Mouse (Mus musculus) olfactory bulb, adult 2 months (tissue): ENCODE data around the gene Cox7a2. TPM values are rescaled to one million over a fixed set of nuclear protein-coding genes. Genes with fewer than 3 reads are reported as not detected.

Experiments used
- H3K27ac ChIP-seq: fragments of 200-500 bp; 2 replicates; pipeline ENCODE4 v1.5.1; 2012; ENCODE audit warnings: low read depth, low read length; ENCODE audit not compliant: insufficient read depth
- H3K4me1 ChIP-seq: fragments of 200-500 bp; 2 replicates; pipeline ENCODE4 v1.6.1; 2012; ENCODE audit warnings: low read length; ENCODE audit not compliant: control insufficient read depth, insufficient read depth
- H3K4me3 ChIP-seq: fragments of 200-500 bp; 2 replicates; pipeline ENCODE4 v1.5.1; 2012; ENCODE audit warnings: mild to moderate bottlenecking, low read depth, low read length, moderate library complexity; ENCODE audit not compliant: insufficient read depth
- CTCF ChIP-seq: fragments of 200-500 bp; IDR thresholded peaks from 2 replicates; pipeline ENCODE4 v1.5.1; 2012; ENCODE audit warnings: low read depth, mild to moderate bottlenecking, low read length, moderate library complexity; ENCODE audit not compliant: insufficient read depth
- POLR2A ChIP-seq: fragments of 200-500 bp; IDR thresholded peaks from 2 replicates; pipeline ENCODE4 v1.6.1; 2012; ENCODE audit warnings: mild to moderate bottlenecking, low read depth, low read length, moderate library complexity; ENCODE audit not compliant: insufficient read depth
- WGBS: fragments of 180-500 bp; shearing (Covaris S2); methylation state at CpG from one replicate; pipeline ENCODE4 v1.1.7; 2018; 5-methylcytosine and 5-hydroxymethylcytosine counted together
- polyA plus RNA-seq: library from polyadenylated mRNA; stranded (reverse); fragments of >200 nt; gene quantifications from 2 replicates; pipeline ENCODE4 v1.2.4, GENCODE M21; 2012; ENCODE audit warnings: low replicate concordance; ENCODE audit not compliant: missing spikeins, insufficient read depth, insufficient read length

The Cox7a2 gene
- polyA plus RNA-seq, 1 experiment = not detected

- WGBS = 87% methylated on average over 7 of the region's 7 CpGs
- TF ChIP-seq POLR2A = no peak
- TF ChIP-seq CTCF = no peak
Observed at GRCm38 (mm10) chr9:79750709-79751108, 9.0 kb downstream of the Cox7a2 start.

GRCm38 (mm10) chr9:79745036-79745435, 14.6 kb downstream of the Cox7a2 start:
- H3K4me1 ChIP-seq = no peaks in the 10 kb centered on the region
- 45% methylated on average over 4 of the region's 4 CpGs for WGBS
- H3K4me3 ChIP-seq = no peak overlapping the region
- TF ChIP-seq POLR2A = no peak
- no peak for TF ChIP-seq CTCF
- no peak overlapping the region for H3K27ac ChIP-seq

More at GRCm38 (mm10) chr9:79750709-79751108, 9.0 kb downstream of the Cox7a2 start:
- H3K4me3 ChIP-seq = no peak overlapping the region
- no peaks in the 10 kb centered on the region for H3K4me1 ChIP-seq
- H3K27ac ChIP-seq = no peak overlapping the region

DNA sequence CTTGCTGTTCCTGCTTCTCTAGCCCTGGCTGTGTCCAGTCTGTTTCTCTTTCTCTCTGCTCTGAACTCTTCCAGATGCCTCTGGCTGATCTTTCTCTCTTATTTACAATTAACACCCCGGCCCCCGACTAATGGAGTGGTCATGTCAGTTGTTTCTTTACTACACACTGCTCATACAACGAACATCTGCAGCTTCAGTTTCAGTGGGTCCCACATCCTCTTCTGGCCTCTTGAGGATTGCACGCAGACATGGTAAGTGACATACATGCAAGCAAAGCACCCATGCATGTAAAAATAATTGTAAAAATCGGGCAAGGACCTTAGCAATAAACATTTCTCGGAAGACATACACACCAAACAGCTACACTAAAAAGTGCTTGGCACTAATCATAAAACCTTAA, 24.1 kb downstream of the Cox7a2 start:
- no peak overlapping the region for H3K4me3 ChIP-seq
- H3K27ac ChIP-seq = no peak overlapping the region
- H3K4me1 ChIP-seq = no peaks in the 10 kb centered on the region
- no peak for TF ChIP-seq POLR2A
- WGBS = 93% methylated on average over 6 of the region's 6 CpGs

DNA sequence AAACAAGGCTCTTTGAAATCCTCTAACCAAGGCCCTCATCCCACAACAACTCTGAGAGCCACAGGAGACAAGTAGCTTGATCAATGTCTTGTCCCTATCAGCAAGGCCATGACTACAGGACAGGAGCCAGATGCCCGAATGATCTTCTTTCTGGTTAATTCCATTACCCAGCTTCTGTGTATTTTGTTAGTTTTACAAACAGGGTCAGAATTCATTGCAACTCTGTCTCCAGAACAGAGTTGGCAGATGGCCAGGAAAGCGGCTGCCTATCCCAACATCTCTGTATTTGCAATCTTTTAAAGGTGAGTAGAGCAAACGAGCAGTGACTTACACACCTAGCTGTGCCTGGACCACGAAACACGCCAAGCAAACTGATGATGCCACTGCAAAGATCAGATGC, 29.4 kb downstream of the Cox7a2 start:
- Histone ChIP-seq H3K4me3 (no peak overlapping the region), H3K4me1 (no peaks in the 10 kb centered on the region), H3K27ac (no peak overlapping the region)
- TF ChIP-seq POLR2A (no peak), CTCF (no peak)
- WGBS = 71% methylated on average over 5 of the region's 5 CpGs

GRCm38 (mm10) chr9:79723090-79723489, 36.6 kb downstream of the Cox7a2 start:
- TF ChIP-seq CTCF = no peak
- no peak for TF ChIP-seq POLR2A
- no peak overlapping the region for H3K4me3 ChIP-seq
- no peak overlapping the region for H3K27ac ChIP-seq
- WGBS = 35% methylated on average over 5 of the region's 5 CpGs
- peaks cover 15% of the 10 kb centered on the region for H3K4me1 ChIP-seq

GRCm38 (mm10) chr9:79721056-79721455, 38.6 kb downstream of the Cox7a2 start:
- TF ChIP-seq POLR2A (no peak), CTCF (peak; percentile 24; the same call in 1 of the 2 replicates)
- Histone ChIP-seq H3K4me1 (peaks cover 18% of the 10 kb centered on the region), H3K4me3 (no peak overlapping the region), H3K27ac (no peak overlapping the region)
- WGBS = 10% methylated on average over 9 of the region's 9 CpGs

DNA sequence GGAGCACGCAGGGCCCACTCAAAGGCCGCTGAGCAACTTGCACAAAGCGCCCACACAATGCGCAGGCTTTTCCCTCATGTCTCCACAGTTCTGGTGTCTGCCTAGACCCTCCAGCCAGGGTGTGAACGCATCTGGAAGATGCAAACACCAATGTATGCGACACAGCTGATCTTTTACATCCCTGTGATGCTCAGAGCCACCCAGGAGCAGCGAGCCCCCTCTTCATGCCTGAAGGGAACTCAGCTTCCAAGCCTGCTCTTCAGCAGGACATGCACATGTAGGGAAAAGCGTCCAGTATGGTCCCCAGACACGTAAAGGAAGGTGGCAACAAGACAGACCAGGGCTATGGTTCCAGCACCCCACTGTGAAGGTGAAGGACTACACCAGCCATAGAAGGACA, 39.5 kb downstream of the Cox7a2 start:
- TF ChIP-seq POLR2A (no peak), CTCF (no peak)
- no peak overlapping the region for H3K27ac ChIP-seq
- no peak overlapping the region for H3K4me3 ChIP-seq
- peaks cover 18% of the 10 kb centered on the region for H3K4me1 ChIP-seq
- 80% methylated on average over 9 of the region's 9 CpGs for WGBS

GRCm38 (mm10) chr9:79719451-79719850, 40.2 kb downstream of the Cox7a2 start:
- Histone ChIP-seq H3K4me1 (peaks cover 24% of the 10 kb centered on the region), H3K27ac (no peak overlapping the region), H3K4me3 (peak overlapping the region; percentile 54; the same call in 1 of the 2 replicates)
- TF ChIP-seq CTCF (no peak), POLR2A (no peak)
- 4% methylated on average over 28 of the region's 28 CpGs for WGBS

GRCm38 (mm10) chr9:79718481-79719370, 41.0 kb downstream of the Cox7a2 start, which contains the start of gene Col12a1:
Gene Col12a1, minus strand, starts transcription at chr9:79718831.
- no peak within 1 kb of the TSS for H3K27ac ChIP-seq
- peak within 1 kb of the TSS; percentile 54 for H3K4me3 ChIP-seq
- peaks cover 25% of the 10 kb centered on the region for H3K4me1 ChIP-seq
- under 1% methylated on average over 64 of the region's 64 CpGs for WGBS
- TF ChIP-seq POLR2A = no peak
- no peak for TF ChIP-seq CTCF
